ENCODE assay signal across 23 mouse cellular contexts in the genomic region with DNA sequence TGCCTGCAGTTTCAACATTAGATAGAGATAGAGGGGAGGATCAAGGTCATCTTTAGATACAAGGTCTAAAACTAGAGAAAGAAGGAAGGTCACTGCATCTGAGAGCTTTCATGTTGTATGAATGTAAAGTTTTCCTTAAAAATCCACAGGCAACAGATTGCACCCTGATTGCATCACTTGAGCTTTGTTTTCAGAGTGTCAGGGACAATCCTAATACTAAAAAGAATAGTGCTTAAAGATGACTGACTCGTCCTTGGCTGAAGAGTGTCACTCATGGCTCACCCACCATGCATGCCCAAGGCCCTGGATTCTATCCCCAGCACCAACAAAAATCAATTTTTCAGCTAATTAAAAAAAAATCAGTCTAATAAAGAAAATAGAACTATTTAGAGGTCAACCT. TPM values are rescaled to one million over a fixed set of nuclear protein-coding genes. Genes with fewer than 3 reads are reported as not detected.
DNase-seq lines count a peak whose midpoint lies in the region; ATAC-seq and TF ChIP-seq lines count a peak whose summit lies in the region.
"Had no signal": no experiment of that assay in that cellular context is flagged by ENCODE, and none has a peak within 500 bp of the region (broad histone marks: within the 10 kb centered on the region; RNA-seq: fewer than 3 reads in every experiment).

No protein-coding gene starts in this region.

- H3K4me2 ChIP-seq in heart, embryonic 15.5 days, result no peak overlapping the region
- H3K4me2 ChIP-seq in CH12.LX (ENCODE audit: insufficient read depth, low read depth, poor library complexity, severe bottlenecking), result no peak overlapping the region
- H3K4me2 ChIP-seq: heart, embryonic 11.5 days; hindbrain, embryonic 15.5 days had no signal

- DNase-seq in heart, postnatal 25 days (ENCODE audit: low spot score), result no peak
- DNase-seq in 3T3-L1 (ENCODE audit: low read depth, low spot score) (peak; percentile 73), CH12.LX (ENCODE audit: extremely low read depth) (no peak)
- no peak for DNase-seq in thymus, postnatal 4 days
- no peak for DNase-seq in layer of hippocampus, adult 8-10 months (ENCODE audit: low spot score in 2 of 2)
- DNase-seq: adrenal gland, postnatal 14 days; cerebellum, adult 11-12 months; cerebellum, adult 9-10 months; cerebellum, postnatal 25 days; gastrocnemius, postnatal 36 days; heart, adult 18-20 months; heart, postnatal 36 days; kidney, adult 9 months had no signal

- 53% methylated on average over 1 of the region's 1 CpGs for WGBS in heart, embryonic 15.5 days

- dilution Hi-C loops in CH12.LX (cut with MboI; ENCODE audit: extremely low pct_ligation_motif_present, extremely low pct_unique_long_range_greater_than_20kb, low sequenced_read_pairs), result no loop called here

- no peak overlapping the region for H3K9ac ChIP-seq in heart, embryonic 15.5 days
- H3K9ac ChIP-seq in CH12.LX (ENCODE audit: insufficient read depth, low read depth), result 0 out of 2 replicates have a peak overlapping the region, but pooled peaks have one; percentile 7
- H3K9ac ChIP-seq: hindbrain, embryonic 15.5 days had no signal

- TF ChIP-seq RAD21 in CH12.LX (IDR thresholded peaks at IDR 0.05; ENCODE audit: low read depth, low read length), result no peak

- 0 out of 2 replicates have a peak, but pooled peaks cover 7% of the 10 kb centered on the region for H3K36me3 ChIP-seq in heart, embryonic 15.5 days
- peaks cover 0 to 40% of the 10 kb centered on the region in 2 experiments for H3K36me3 ChIP-seq in CH12.LX (replicated peaks in 1 of 2; ENCODE audit: control insufficient read depth in 1 of 2, insufficient read depth in 1 of 2, low read length in 1 of 2)
- H3K36me3 ChIP-seq: hindbrain, embryonic 15.5 days had no signal

- no peaks in the 10 kb centered on the region for H3K9me3 ChIP-seq in heart, embryonic 15.5 days (replicated peaks)
- H3K9me3 ChIP-seq in CH12.LX (replicated peaks; ENCODE audit: low read length), result no peaks in the 10 kb centered on the region
- H3K9me3 ChIP-seq: embryonic facial prominence, embryonic 10.5 days; forebrain, embryonic 10.5 days; hindbrain, embryonic 15.5 days had no signal

- TF ChIP-seq EP300 in CH12.LX (IDR thresholded peaks at IDR 0.05; ENCODE audit: low read length), result no peak

- intact Hi-C loops in heart, postnatal 25 days (cut with DNase I), result no loop called here

- TF ChIP-seq POLR2A in CH12.LX (IDR thresholded peaks at IDR 0.05; ENCODE audit: low read depth, low read length), result no peak
- no peak for TF ChIP-seq POLR2A in embryonic fibroblast, embryonic 13.5 days (IDR thresholded peaks at IDR 0.05; ENCODE audit: low read depth, low read length)

- in situ Hi-C loops in CH12.LX (cut with MboI; ENCODE audit: low pct_ligation_motif_present, low pct_unique_long_range_greater_than_20kb, low sequenced_read_pairs), result no loop called here

- no peaks in the 10 kb centered on the region for H3K27me3 ChIP-seq in heart, embryonic 15.5 days
- H3K27me3 ChIP-seq in CH12.LX (replicated peaks), result no peaks in the 10 kb centered on the region
- H3K27me3 ChIP-seq: hindbrain, embryonic 15.5 days had no signal

- no peak for TF ChIP-seq CTCF in CH12.LX (conservative IDR thresholded peaks at IDR 0.05 in 1 of 2, IDR thresholded peaks at IDR 0.05 in 1 of 2; ENCODE audit: low read depth in 2 of 2, low read length in 2 of 2)
- no peak for TF ChIP-seq CTCF in embryonic fibroblast, embryonic 13.5 days (IDR thresholded peaks at IDR 0.05; ENCODE audit: borderline replicate concordance, insufficient read depth, low read length)

- H3K4me1 ChIP-seq in heart, embryonic 15.5 days (replicated peaks), result peaks cover 50% of the 10 kb centered on the region
- peaks cover 0 to 7% of the 10 kb centered on the region in 2 experiments; a peak in 2 of 4 replicates for H3K4me1 ChIP-seq in CH12.LX (ENCODE audit: control insufficient read depth in 1 of 2, insufficient read depth in 2 of 2)
- peaks cover 13% of the 10 kb centered on the region for H3K4me1 ChIP-seq in embryonic fibroblast, embryonic 13.5 days (ENCODE audit: control insufficient read depth, insufficient read depth, low read length)
- H3K4me1 ChIP-seq: embryonic facial prominence, embryonic 10.5 days; forebrain, embryonic 10.5 days had no signal

- H3K4me3 ChIP-seq in heart, embryonic 15.5 days, result no peak overlapping the region
- H3K4me3 ChIP-seq in CH12.LX (replicated peaks in 1 of 3; ENCODE audit: low read depth in 2 of 3, low read length in 2 of 3, poor library complexity in 1 of 3), result no peak overlapping the region
- no peak overlapping the region for H3K4me3 ChIP-seq in embryonic fibroblast, embryonic 13.5 days (ENCODE audit: insufficient read depth, low read length)
- H3K4me3 ChIP-seq: embryonic facial prominence, embryonic 10.5 days; erythroblast, embryonic 14.5 days; forebrain, embryonic 10.5 days; hindbrain, embryonic 15.5 days had no signal

- ATAC-seq in heart, embryonic 15.5 days (replicated peaks; ENCODE audit: insufficient number of reproducible peaks, insufficient read depth, low FRiP score, low read depth), result no peak
- ATAC-seq: CD4-positive, CD25-positive, alpha-beta regulatory T cell, adult 4 months; forebrain, embryonic 14.5 days; intestine, embryonic 16.5 days had no signal

- 0 out of 2 replicates have a peak overlapping the region, but pooled peaks have one; percentile 14 for H3K27ac ChIP-seq in heart, embryonic 15.5 days
- H3K27ac ChIP-seq in CH12.LX (ENCODE audit: insufficient read depth, low read depth), result no peak overlapping the region
- H3K27ac ChIP-seq in embryonic fibroblast, embryonic 13.5 days (ENCODE audit: insufficient read depth, low read length), result peak overlapping the region; percentile 97
- H3K27ac ChIP-seq: embryonic facial prominence, embryonic 10.5 days; forebrain, embryonic 10.5 days; hindbrain, embryonic 15.5 days had no signal

- peaks cover 4% of the 10 kb centered on the region; the same call in 1 of the 2 replicates for H3K79me2 ChIP-seq in CH12.LX (replicated peaks; ENCODE audit: control insufficient read depth, extremely low read depth, insufficient read depth, poor library complexity, severe bottlenecking)

TF ChIP-seq in CH12.LX, 34 proteins besides CTCF, POLR2A, EP300 and RAD21:
- TF ChIP-seq JUND (conservative IDR thresholded peaks at IDR 0.05; ENCODE audit: low read depth, low read length) (no peak), ZKSCAN1 (IDR thresholded peaks at IDR 0.05; ENCODE audit: borderline replicate concordance, low read depth, low read length) (no peak), CHD1 (IDR thresholded peaks at IDR 0.05; ENCODE audit: low read depth, low read length) (no peak), GABPA (IDR thresholded peaks at IDR 0.05; ENCODE audit: insufficient replicate concordance, low read depth, low read length) (no peak), E2F4 (IDR thresholded peaks at IDR 0.05; ENCODE audit: insufficient replicate concordance, low read depth, low read length) (no peak), POLR2AphosphoS2 (IDR thresholded peaks at IDR 0.05; ENCODE audit: low read depth, low read length) (no peak), MAFK (IDR thresholded peaks at IDR 0.05; ENCODE audit: insufficient replicate concordance, low read length) (no peak), JUN (IDR thresholded peaks at IDR 0.05; ENCODE audit: insufficient read depth, low read depth, low read length) (no peak), NELFE (IDR thresholded peaks at IDR 0.05; ENCODE audit: low read depth, low read length) (no peak), MYC (IDR thresholded peaks at IDR 0.05; ENCODE audit: low read depth, low read length) (no peak), PAX5 (IDR thresholded peaks at IDR 0.05; ENCODE audit: low read length) (no peak)
TF ChIP-seq in CH12.LX: peak in this region for 0.

RNA-seq across cellular contexts. Expression of a gene that starts 23.5 kb away (rescaled TPM):
- 12.6 and 15.6 TPM in 2 replicates for polyA plus RNA-seq in heart, embryonic 15.5 days (2015; fragmentation: Nextera tagmentation; extraction: Ambion mirVana)
- 10 to 100 TPM; 34.2 to 35.8 TPM for total RNA-seq in heart, postnatal 25 days (2021)
- 5.2 and 5.3 TPM in 2 replicates for total RNA-seq in CH12.LX (2012; rRNA removed)
- 2.7 and 3.0 TPM in 2 replicates for total RNA-seq in CH12.LX (2014; rRNA removed)
- 6.0 and 7.2 TPM in 2 replicates for polyA plus RNA-seq in CH12.LX (2012; ENCODE audit: insufficient read length, low read depth)
- polyA plus RNA-seq in embryonic fibroblast, embryonic 13.5 days (2011; ENCODE audit: insufficient read length, low read depth, missing spikeins), result 68.4 and 71.0 TPM in 2 replicates
- 100 to 1,000 TPM; 115 to 133 (median 122) TPM for total RNA-seq in layer of hippocampus, adult 8-10 months (2022)

Comparison
In these comparisons a context has a peak if more than half of its experiments do, and no peak if none do; other contexts are left out.
1. RNA of a gene that starts 23.5 kb away (total RNA-seq): 115 to 133 TPM in layer of hippocampus, adult 8-10 months and 34.2 to 35.8 TPM in heart, postnatal 25 days; 2.7 to 5.3 TPM in CH12.LX; every median in the first group is over 4 times any median in the second.